In the genomic region with DNA sequence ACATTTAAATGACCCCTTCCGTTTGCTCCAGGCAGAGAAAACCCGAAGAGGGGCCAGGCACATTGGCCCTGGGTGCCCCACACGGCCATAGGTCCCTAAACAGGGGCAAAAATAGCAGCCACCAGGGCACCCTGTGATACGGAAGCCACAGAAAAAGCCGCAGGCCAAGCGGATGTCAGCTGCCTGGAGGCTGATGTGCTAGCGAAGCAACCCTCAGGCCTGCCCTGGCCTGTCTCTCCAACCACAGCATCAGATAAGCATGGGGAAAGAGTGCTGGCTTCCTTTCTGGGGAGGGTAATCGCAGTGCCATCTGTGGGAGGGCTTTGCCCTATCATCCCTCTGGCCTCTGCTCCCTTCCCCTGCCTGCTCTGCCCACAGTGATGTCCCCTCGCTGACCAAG, we compare ENCODE assay signal across 11 mouse cellular contexts. TPM values are rescaled to one million over a fixed set of nuclear protein-coding genes. Genes with fewer than 3 reads are reported as not detected.
DNase-seq lines count a peak whose midpoint lies in the region; ATAC-seq lines count a peak whose summit lies in the region.
"Had no signal": no experiment of that assay in that cellular context is flagged by ENCODE, and none has a peak within 500 bp of the region (broad histone marks: within the 10 kb centered on the region; RNA-seq: fewer than 3 reads in every experiment).

No protein-coding gene starts in this region.

- peaks cover 26% of the 10 kb centered on the region; the same call in 1 of the 2 replicates for H3K27me3 ChIP-seq in heart, embryonic 10.5 days (ENCODE audit: insufficient read depth, poor library complexity, severe bottlenecking)
- H3K27me3 ChIP-seq in liver, embryonic 16.5 days (ENCODE audit: control insufficient read depth, insufficient read depth, low read depth, low read length), result no peaks in the 10 kb centered on the region; the same call in 1 of the 2 replicates
- H3K27me3 ChIP-seq in forebrain, embryonic 15.5 days, result peaks cover 3% of the 10 kb centered on the region; the same call in 1 of the 2 replicates
- H3K27me3 ChIP-seq: midbrain, embryonic 13.5 days had no signal

- H3K4me3 ChIP-seq in heart, embryonic 10.5 days, result no peak overlapping the region
- H3K4me3 ChIP-seq in liver, embryonic 16.5 days (ENCODE audit: low read depth, low read length), result no peak overlapping the region
- no peak overlapping the region for H3K4me3 ChIP-seq in forebrain, embryonic 15.5 days
- H3K4me3 ChIP-seq: midbrain, embryonic 13.5 days had no signal

- no peaks in the 10 kb centered on the region for H3K36me3 ChIP-seq in heart, embryonic 10.5 days
- no peaks in the 10 kb centered on the region for H3K36me3 ChIP-seq in liver, embryonic 16.5 days (ENCODE audit: control insufficient read depth, insufficient read depth)
- no peaks in the 10 kb centered on the region for H3K36me3 ChIP-seq in forebrain, embryonic 15.5 days
- H3K36me3 ChIP-seq: midbrain, embryonic 13.5 days had no signal

- no peaks in the 10 kb centered on the region for H3K9me3 ChIP-seq in heart, embryonic 10.5 days
- no peaks in the 10 kb centered on the region for H3K9me3 ChIP-seq in liver, embryonic 16.5 days (replicated peaks; ENCODE audit: control insufficient read depth, low read length)
- no peaks in the 10 kb centered on the region for H3K9me3 ChIP-seq in forebrain, embryonic 15.5 days
- H3K9me3 ChIP-seq: midbrain, embryonic 13.5 days had no signal

- WGBS in heart, embryonic 10.5 days, result 60% methylated on average over 9 of the region's 9 CpGs
- WGBS in liver, embryonic 16.5 days (ENCODE audit: insufficient replicate concordance), result 16% methylated on average over 9 of the region's 9 CpGs
- 85% methylated on average over 9 of the region's 9 CpGs for WGBS in forebrain, embryonic 15.5 days

- no peak overlapping the region for H3K4me2 ChIP-seq in liver, embryonic 16.5 days (ENCODE audit: low read depth, low read length)
- no peak overlapping the region for H3K4me2 ChIP-seq in forebrain, embryonic 15.5 days (replicated peaks)
- H3K4me2 ChIP-seq: midbrain, embryonic 13.5 days had no signal

- DNase-seq in heart, adult 8-10 months (ENCODE audit: low spot score), result peak; percentile 23
- no peak for DNase-seq in heart, embryonic 10.5 days (ENCODE audit: low spot score)
- DNase-seq in MN1 (ENCODE audit: low spot score), result peak; percentile 74
- peak; percentile 82 for DNase-seq in thymus, postnatal 0 days (ENCODE audit: low spot score)
- no peak for DNase-seq in retina, postnatal 1 day
- no peak for DNase-seq in cerebellum, postnatal 14 days
- DNase-seq: gastrocnemius, postnatal 14 days; right cerebral cortex, postnatal 25 days had no signal

- H3K4me1 ChIP-seq in heart, embryonic 10.5 days, result peaks cover 17% of the 10 kb centered on the region
- no peaks in the 10 kb centered on the region for H3K4me1 ChIP-seq in liver, embryonic 16.5 days (ENCODE audit: control insufficient read depth, low read depth, low read length)
- H3K4me1 ChIP-seq in forebrain, embryonic 15.5 days, result peaks cover 42% of the 10 kb centered on the region

- ATAC-seq in liver, embryonic 16.5 days (ENCODE audit: low read depth), result peak; percentile 60; the same call in 1 of the 2 replicates
- no peak for ATAC-seq in forebrain, embryonic 15.5 days (replicated peaks)
- ATAC-seq: midbrain, embryonic 13.5 days had no signal

- no peak overlapping the region for H3K9ac ChIP-seq in liver, embryonic 16.5 days (ENCODE audit: low read depth, low read length)
- H3K9ac ChIP-seq in forebrain, embryonic 15.5 days (replicated peaks), result no peak overlapping the region
- H3K9ac ChIP-seq: midbrain, embryonic 13.5 days had no signal

- H3K27ac ChIP-seq in heart, embryonic 10.5 days, result no peak overlapping the region
- H3K27ac ChIP-seq in liver, embryonic 16.5 days (ENCODE audit: low read length), result no peak overlapping the region
- H3K27ac ChIP-seq in forebrain, embryonic 15.5 days (replicated peaks), result no peak overlapping the region
- H3K27ac ChIP-seq: midbrain, embryonic 13.5 days had no signal

RNA-seq across cellular contexts. Expression of a gene that starts 26.1 kb away (rescaled TPM):
- 1 to 10 TPM in 2 of 4 experiments, under 1 TPM in 2; 0.66 to 2.7 (median 1.0) TPM for total RNA-seq in heart, adult 8-10 months (2022)
- 1.7 and 2.0 TPM in 2 replicates for polyA plus RNA-seq in heart, embryonic 10.5 days (2016; fragmentation: Nextera tagmentation; extraction: Ambion mirVana)
- polyA plus RNA-seq in liver, embryonic 16.5 days (2015; fragmentation: Nextera tagmentation; extraction: Ambion mirVana), result 0.40 and 0.67 TPM in 2 replicates
- polyA plus RNA-seq in thymus, postnatal 0 days (2015; fragmentation: Nextera tagmentation; extraction: Ambion mirVana), result 2.7 and 3.5 TPM in 2 replicates
- polyA plus RNA-seq in forebrain, embryonic 15.5 days (2015; fragmentation: Nextera tagmentation; extraction: Ambion mirVana), result 18.1 and 19.7 TPM in 2 replicates

Comparison
In these comparisons a context has a peak if more than half of its experiments do, and no peak if none do; other contexts are left out.
1. DNase-seq: peak in heart, adult 8-10 months (single experiment), MN1 (single experiment) and thymus, postnatal 0 days (single experiment); none in heart, embryonic 10.5 days (single experiment), retina, postnatal 1 day (single experiment) and cerebellum, postnatal 14 days (0 of 2).